Mouse (Mus musculus) cerebellum, postnatal 10 days (tissue): ENCODE measurements around the gene Hoxc4.

ENCODE experiments used
- DNase-seq, 2 experiments: peaks; one replicate each; pipeline ENCODE4 v3.0.0; 2021; ENCODE audit warnings: mixed read lengths in 2 of 2

Gene Hoxc4

DNA sequence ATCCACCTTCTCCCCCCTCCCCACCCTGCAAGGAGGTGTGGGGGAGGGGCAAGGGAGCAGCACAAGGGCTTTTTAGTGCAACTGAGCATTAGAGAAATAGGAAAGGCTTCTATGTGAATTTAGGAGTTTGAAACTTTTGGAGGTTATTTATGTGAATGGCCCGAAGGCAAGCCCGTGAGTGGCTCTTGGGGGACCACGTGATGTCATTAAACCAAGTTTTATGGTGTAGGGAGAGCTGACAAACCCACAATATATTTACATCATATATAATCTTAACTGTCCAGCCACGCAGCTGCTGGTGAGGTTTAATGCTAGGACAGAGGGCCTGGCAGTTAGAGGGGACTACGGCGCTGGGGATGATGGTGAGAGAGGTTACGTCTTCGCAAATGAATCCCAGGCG lies at the start of gene Hoxc4:
Hoxc4 (plus strand) TSS at position 299 of the 400 bp plus-strand sequence.
- DNase-seq, result no peak

DNA sequence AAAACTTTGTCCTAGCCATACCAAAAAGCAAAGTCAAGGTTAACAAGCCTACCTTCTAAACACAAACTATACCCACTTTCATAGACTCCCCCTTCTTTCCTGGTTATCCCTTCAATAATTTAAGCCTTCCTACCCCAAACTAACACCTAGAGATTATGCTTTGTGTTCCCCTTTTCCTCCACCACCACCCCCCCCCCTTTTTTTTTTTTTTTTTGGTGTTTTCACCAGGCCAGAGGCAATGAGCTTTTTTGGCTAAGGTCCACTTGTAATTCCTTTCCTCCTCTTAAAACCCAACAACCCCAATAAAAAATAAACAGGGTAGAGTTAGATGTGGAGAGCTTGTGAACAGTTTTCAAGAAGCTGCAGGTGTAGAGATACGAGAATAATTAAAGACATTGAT lies 49.4 kb upstream of the Hoxc4 start:
- no peak for DNase-seq

DNA sequence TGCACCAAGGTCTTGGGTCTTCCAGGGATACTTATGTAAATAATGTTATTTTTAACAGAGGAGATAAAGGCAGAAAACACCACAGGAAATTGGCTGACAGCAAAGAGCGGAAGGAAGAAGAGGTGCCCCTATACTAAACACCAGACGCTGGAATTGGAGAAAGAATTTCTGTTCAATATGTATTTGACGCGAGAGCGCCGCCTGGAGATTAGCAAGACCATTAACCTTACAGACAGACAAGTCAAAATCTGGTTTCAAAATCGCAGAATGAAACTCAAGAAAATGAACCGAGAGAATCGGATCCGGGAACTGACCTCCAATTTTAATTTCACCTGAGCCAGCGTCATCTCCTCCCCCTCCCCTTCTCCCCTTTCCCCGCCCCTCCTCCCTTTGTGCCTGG lies 48.0 kb upstream of the Hoxc4 start:
- DNase-seq, result no peak

DNA sequence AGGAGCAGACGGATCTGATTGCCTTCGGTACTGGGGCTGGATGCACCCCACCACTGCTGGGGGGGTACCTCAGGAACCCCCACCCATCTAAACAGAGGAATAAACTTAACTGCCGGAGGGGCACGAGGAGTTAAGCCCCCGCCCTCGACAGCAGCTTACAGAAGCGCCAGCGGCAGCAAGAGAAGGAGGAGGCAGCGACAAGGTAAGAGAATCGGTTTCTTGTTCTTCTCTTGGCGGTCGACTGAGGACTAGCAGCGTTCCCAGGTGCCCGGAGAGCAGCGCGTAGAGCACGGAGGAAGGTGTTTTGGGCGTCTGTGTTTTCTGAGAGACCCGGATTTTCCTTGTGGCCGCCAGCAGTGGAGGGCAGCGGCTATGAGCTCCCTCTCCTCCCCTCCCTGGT lies 46.5 kb upstream of the Hoxc4 start:
- DNase-seq, result no peak

DNA sequence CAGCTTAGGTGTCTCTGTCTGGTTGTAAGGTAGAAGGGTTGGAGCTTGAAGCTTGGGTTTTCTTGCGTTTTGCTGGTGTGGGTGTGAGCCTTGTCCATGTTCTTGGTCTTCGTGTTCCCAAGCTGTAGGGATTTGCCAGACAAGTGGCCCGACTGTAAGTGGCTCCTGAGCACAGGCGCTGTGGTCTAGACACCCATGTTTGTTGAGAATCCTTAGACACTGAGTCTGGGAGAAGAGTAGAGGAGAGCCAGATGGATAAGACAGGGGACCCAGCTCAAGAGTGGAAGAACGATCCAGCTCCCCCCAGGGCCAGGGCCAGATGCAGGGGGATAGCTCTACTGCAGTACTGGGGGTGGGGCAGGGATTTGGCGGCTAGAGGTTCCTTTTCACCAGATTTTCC lies 46.0 kb upstream of the Hoxc4 start:
- DNase-seq, result no peak

DNA sequence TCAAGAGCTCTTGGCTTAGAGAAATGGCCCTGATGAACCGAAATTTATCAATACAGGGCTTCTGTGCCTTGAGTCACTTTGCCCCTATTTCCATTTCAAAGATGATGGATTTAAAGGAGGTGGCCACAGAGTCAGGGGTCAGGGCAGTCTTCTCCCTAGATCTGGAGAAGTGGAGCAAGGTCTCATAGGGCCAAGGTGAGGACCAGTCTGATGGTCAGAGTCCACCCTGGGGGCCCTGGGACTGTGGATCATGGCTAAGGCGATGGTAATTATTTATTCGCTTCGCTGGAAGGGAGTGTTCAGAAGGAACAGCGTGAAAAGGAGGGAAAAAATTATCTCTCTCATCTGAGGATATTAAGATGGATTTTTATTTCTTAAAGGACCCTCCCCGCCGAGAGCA lies 43.7 kb upstream of the Hoxc4 start:
- no peak for DNase-seq

DNA sequence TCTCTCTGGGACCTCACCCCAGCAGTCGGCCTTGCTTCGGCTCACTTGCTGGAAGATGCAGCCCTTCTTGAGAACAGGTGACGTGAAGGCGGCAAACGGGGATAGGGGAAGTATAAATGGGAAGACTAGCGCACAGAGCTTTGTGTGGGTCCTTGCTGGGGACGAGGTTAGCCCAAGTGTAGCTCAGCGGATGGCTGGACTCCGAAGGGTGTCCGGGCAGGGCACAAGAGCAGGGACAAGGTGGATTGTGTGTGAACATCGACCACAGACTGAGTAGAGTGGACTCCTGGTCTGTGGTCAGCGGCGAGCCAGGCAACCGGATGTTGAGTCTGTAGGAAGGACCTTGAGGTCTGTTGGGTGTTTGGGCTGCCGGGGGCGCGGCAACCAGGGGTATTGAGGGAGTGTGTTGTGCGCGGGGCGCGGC lies 43.0 kb upstream of the Hoxc4 start:
- no peak for DNase-seq

DNA sequence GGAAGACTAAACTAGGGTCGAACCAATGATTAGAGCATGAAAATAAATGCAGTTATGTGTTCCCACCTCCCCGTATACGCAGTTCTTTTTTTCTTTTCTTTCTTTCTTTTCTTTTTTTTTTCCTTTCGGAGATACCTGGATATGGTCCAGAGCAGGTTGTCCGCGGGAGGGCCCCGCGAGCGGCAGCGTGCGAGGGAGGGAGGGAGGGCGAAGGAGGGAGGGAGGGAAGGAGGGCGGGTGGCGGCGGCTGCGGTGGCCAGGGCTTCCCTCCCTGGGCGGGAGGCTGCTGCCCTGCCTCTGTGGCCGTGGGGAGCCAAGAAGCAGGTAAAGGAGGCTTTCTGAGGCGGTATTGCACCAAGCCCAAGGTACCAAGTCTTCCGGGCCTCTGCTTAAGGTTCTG lies 42.6 kb upstream of the Hoxc4 start, which contains the start of gene Hoxc9:
Hoxc9 (plus strand) TSS at position 269 of the 400 bp plus-strand sequence.
- DNase-seq, result no peak

DNA sequence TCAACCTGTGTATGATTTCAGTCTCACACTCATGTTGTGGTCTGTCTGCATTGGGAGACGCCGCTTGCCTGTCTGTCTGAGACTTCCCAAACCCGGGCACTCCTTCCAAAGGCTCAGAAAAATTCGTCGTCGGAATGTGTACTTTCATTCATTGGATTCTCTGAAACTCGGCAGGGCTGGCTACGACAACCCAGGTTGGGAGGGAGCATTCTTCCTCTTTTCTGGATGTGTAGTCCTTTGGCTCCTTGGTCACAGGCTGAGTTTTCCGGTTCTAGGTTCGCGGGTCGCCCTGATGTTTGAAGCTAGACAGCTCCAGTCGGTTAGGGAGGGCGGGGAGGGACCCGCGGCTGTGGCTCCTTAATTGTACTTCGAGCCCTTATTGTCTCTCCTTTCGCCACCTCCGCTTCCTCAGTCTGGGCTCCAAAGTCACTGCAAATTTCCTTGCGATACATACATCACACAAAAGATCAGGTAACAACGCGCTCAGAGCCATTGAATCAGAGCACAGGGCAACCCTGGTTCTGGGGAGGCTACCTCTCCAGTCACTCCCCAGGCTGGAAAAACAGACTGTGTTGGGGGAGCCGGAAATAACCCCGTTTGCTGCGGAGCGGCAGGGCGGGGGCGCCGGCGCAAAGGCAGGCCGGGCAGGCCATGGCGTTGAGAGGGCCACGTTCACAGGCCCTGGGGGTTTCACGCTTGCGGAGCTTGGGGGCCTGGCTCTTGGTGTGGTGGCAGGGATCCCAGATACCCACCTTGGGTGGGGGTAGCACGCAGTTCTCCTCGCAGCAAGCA lies 41.9 kb upstream of the Hoxc4 start:
- no peak for DNase-seq

DNA sequence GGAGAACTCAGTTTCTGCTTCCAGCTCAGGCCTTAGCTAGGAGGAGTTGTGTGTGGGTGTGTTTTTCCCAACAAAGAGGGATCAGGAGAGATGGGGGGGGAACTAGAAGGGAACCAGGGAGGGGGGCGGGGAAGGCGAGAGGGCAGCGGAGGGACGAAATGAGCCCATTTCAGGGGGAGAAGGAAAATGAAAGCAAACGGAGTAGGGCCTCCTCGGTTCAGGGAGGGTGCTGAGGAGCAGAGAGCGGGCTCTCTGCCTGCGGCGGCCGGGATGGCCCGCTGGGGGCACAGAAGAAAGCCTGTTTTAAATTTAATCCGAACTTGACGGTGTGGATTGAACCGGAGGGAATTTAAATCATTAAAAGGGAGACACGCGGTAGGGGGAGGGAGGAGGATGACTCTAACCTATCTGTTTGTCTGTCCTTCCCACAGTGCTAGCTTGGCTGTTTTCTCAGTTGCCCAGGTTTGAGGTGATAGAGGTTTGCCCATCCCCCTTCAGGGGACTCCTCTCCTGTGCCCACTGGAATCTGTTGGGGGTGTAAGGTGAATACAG lies 41.2 kb upstream of the Hoxc4 start:
- no peak for DNase-seq

DNA sequence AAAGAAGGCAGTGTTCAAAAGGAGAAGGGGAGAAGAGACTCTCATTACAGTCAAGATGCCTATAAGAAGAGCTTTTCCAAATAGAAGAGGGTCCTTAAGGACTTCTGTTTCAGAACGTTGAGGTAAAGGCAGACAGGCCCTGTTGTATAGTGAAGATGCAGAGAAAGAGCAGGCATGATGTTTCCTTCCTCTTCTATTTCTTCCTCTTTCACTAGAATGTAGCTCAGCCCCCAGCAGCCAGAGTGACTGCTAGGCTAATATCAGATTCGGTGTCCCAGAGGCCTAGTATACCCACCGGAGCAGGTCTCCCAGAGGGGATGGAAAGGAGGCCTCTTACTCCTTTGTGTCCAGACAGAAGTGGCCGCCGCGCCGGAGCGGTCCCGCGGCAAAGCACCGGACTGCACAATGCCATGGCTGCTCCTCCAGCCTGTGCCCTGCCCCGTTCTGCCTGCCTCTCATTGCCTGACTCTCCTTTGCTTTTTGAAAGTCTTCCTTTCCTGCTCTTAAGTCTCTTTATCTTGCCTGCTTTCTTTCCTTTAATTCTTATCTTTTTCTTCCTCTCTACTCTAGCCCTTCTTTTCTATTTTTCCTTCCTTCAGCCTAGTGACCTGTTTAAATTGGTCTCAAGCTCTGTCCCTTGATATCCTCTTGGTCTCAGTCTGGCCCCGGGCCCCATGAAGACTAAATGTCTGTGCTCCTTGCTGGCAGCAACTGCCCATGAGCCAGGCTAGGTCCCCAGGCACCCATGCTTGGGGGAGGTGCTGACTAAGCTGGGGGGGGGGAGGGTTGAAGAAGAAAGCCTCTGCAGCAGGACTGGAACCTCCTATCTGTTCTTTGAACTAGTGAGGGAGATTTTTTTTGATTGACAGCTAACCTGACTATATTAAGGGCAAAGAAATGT lies 39.9 kb upstream of the Hoxc4 start:
- DNase-seq, result no peak

DNA sequence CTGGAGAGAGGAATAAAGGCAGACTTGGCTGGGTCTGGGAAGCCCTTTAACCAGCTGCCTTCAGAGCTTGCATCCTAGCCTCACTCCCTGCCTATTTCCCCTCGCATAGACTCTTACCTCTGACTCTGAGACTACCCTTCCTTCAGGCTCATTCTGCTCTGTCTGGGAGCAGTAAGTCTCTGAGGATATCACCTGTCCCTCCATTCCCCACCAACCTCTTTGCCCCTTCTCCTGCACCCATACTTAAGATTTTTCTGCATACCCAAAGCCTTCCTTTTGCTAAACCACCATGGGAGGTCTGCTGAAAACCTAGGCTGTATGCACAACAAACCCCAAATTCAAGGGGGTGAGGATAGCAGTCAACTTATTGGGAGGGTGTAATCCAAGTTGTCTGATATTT lies 38.8 kb upstream of the Hoxc4 start:
- DNase-seq, result no peak

DNA sequence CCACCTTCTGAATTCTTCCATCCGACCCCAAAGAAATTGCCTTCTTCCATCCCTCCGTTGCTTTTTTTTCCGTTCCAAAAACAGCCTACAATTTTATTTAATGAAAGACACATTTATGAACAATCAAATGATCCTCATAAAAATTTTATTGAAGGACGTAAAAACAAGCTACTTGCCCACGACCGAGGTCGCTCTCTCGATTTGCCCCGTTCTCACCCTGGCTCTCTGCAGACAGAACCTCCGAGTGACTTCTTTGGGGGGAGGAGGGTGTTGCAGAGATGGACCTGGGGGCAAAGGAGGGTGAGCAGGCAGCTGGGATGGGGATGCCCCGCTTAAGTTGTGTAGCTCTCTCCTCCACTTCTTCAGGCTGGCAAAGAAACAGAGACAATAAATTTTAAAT lies 38.4 kb upstream of the Hoxc4 start:
- no peak for DNase-seq

DNA sequence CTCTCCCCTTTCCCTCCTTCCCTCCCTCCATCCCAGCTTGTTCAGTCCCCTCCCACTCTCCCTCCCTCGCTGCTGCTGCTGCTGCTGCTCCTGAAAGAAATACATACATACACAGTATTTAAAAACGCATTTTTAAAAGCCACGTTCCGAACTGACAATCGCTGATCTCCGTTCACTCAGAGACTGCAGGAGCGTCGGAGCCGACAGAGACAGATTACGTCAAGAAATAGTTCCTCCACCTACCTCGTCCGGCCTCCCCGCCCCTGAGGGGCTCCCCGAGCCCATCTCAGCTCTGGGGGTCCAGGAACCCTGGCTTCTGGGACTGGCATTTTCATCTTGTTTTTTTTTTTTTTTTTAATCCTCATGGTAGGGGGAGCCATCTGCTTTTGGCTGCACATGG lies 37.8 kb upstream of the Hoxc4 start:
- DNase-seq, result no peak

DNA sequence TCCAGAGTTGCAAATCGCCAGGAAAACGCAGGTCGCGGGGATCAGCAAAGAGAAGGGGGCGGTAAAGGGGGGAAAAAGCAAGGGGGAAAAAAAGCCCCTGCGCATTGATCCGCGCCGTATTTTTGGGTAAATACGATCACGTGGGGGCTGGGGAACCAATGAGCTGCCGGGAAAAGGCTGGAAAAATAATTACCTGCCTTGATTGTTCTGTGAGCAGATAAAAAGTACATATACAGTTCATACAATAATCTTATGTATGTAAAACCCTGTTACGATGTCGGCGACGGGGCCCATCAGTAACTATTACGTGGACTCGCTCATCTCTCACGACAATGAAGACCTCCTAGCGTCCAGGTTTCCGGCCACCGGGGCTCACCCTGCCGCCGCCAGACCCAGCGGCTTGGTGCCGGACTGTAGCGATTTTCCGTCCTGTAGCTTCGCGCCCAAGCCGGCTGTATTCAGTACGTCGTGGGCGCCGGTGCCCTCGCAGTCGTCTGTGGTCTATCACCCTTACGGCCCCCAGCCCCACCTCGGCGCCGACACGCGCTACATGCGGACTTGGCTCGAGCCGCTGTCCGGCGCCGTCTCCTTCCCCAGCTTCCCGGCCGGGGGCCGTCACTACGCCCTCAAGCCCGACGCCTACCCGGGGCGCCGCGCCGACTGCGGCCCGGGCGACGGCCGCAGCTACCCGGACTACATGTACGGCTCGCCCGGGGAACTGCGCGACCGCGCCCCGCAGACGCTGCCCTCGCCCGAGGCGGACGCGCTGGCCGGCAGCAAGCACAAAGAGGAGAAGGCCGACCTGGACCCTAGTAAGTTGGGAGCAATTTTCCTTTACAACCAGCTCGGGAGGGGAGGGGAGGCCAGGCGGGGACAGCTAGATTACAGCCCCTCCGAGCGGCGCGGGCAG lies 37.1 kb upstream of the Hoxc4 start:
- DNase-seq, result no peak

DNA sequence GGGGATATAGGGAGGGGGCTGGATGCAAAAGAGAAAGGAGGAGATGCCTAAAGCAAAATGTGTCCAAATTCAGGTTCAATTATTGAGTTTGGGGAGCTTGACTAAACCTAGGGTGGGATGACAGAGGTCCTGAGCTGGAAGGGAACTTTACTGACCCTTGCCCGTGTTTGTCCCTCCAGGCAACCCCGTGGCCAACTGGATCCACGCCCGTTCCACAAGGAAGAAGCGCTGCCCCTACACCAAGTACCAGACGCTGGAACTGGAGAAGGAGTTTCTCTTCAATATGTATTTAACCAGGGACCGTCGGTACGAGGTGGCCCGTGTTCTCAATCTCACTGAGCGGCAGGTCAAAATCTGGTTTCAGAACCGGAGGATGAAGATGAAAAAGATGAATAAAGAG lies 35.0 kb upstream of the Hoxc4 start:
- DNase-seq, result no peak

DNA sequence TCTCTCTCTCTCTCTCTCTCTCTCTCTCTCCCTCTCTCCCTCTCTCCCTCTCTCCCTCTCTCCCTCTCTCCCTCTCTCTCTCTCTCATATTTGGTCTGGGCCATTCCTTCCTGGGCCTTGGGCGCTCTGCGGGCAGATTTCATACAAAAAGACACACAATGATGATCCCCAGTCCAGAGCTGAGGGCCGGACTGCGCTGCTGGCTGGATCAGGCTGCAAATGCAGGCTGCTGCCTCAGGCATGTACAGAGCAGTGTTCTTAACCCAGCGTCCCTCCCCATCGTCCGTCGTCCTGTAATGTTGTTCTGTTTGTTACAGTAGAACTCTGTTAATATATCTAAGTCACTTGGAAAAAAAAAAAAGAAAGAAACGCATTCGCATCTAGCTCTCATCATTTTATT lies 34.2 kb upstream of the Hoxc4 start:
- no peak for DNase-seq

DNA sequence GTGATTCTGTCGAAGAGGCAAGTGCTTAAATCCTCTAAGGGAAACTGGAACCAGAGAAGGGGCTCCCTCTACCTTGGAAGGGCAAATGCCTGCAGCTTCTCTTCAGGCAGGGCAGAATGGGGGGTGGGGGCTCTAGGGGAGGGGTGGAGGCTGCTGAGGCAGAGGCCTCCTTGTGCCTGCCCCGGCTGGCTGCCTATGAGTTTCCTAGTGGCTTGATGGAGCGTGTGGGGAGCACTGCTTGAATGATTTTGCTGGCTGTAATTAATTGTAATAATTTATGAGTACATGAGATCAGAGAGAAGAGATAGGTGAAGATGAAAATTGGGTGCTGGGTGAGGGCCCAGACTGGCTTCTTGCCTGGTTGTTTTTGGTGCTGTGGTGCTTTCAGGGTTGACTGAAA lies 33.8 kb upstream of the Hoxc4 start:
- DNase-seq, result no peak

DNA sequence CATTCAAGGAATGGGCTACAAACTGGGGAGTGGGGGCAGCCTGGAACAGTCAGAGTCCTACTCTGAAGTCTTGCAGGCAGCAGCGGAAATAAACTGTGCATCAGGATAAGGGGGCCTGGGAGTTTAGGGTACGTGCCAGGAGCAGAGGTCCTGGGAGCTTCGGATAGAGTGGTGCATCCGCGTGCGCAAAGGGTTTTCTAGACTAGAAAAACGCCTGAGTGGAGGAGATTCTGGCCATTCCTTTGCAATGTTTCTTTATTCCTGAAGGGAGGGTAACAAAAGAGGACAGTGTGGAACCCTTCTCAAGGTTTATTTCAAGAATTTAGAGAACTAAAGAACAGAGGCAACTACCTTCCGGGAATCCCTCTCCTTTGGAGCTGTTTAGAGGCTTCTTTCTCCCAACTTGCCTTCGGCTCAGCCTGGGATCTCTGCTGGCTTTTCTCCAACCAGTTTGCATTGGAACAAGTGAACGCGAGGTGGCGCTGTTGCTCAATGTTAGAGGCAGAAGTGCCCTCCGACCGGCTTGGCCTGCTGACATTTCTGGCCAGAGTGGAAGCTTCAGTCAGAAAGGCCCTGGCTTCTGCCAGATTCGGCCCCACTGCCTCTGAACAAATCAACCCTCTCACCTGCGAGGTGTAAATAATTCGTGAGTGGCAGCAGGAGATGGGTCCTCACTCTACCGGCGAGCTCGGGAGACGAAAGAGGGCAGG lies 31.5 kb upstream of the Hoxc4 start:
- DNase-seq, result peak; percentile 97 to 99

DNA sequence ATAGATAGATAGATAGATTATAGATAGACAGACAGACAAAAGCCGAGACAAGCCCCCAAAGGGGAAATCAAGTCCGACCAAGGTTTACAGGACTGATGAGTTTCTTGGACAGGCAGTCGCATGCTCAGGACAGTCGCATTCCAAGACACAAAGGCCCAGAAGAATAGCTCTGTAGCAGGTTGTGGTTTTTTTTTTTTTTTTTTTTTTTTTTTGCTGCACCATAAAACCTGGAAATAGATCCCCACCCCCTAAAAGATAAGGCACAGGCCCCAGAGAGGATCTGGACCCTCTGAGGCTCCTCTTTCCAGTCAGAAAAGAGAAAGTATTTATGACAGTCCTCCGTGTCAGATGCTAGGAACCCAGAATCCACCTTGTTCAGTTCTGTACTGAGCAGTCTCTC lies 30.7 kb upstream of the Hoxc4 start:
- no peak for DNase-seq

DNA sequence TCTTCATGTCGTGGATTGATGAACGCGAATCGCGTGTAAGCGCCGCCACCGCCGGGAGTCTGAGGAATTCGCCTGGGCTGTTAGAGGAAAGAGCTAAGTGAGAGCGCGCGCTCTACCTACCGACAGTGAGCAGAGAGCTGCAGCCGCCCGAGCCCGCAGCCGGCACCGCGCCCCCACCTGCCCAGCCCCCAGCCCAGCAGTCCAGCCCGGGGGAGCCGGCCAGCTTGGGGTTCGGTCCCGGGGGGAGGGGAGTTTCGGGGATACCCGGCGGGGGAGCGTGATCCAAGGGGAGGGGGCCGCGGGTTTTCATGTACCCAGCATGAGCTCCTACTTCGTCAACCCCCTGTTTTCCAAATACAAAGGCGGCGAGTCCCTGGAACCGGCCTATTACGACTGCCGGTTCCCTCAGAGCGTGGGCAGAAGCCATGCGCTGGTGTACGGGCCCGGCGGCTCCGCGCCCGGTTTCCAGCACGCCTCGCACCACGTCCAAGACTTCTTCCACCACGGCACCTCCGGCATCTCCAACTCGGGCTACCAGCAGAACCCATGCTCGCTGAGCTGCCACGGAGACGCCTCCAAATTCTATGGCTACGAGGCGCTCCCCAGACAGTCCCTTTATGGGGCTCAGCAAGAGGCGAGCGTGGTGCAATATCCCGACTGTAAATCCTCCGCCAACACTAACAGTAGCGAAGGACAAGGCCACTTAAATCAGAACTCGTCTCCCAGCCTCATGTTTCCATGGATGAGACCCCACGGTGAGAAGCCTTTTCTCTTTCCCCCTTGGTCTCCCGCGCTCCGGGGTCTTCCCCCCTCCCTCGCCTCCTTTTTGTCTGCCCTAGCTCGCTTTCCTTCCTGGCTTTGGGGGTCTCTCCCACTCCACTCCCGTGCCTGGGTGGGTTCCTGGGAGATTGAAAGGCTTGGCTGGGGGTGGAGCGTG lies 28.0 kb upstream of the Hoxc4 start, which contains the start of gene Hoxc8:
Hoxc8 (plus strand) TSS at position 147 of the 937 bp plus-strand sequence.
- DNase-seq, result no peak
